Mouse (Mus musculus) T-helper 2 cell (primary cell): ENCODE results near the gene Lrrc20.

Experiments
- in situ Hi-C: fragments of 300-600 bp; cut with MboI, MseI; formaldehyde crosslinking; loops from one replicate; pipeline ENCODE4 v1.15.1; 2025; ENCODE audit warnings: high pct_unique_total_duplicates

The Lrrc20 gene

GRCm38 (mm10) chr10:61512215-61512889 lies 36.8 kb downstream of the Lrrc20 start:
- in situ Hi-C loops = no loop called here

- in situ Hi-C loops = no loop called here
These were observed 41.3 kb downstream of the Lrrc20 start for GRCm38 (mm10) chr10:61516866-61517265.

GRCm38 (mm10) chr10:61517296-61518071 lies 41.9 kb downstream of the Lrrc20 start:
- in situ Hi-C loops = no loop called here

GRCm38 (mm10) chr10:61518320-61518719 lies 42.7 kb downstream of the Lrrc20 start:
- in situ Hi-C loops = no loop called here

GRCm38 (mm10) chr10:61519491-61519890 lies 43.9 kb downstream of the Lrrc20 start:
- in situ Hi-C loops = no loop called here

GRCm38 (mm10) chr10:61520714-61521113 lies 45.1 kb downstream of the Lrrc20 start:
- in situ Hi-C loops = no loop called here

GRCm38 (mm10) chr10:61530936-61531335 lies 55.3 kb downstream of the Lrrc20 start:
- in situ Hi-C loops = no loop called here

- in situ Hi-C loops = no loop called here
These were observed 57.7 kb downstream of the Lrrc20 start for GRCm38 (mm10) chr10:61533285-61533684.

- in situ Hi-C loops = no loop called here
These were observed 58.9 kb downstream of the Lrrc20 start for GRCm38 (mm10) chr10:61534371-61535101.

- in situ Hi-C loops = no loop called here
These were observed 59.8 kb downstream of the Lrrc20 start for GRCm38 (mm10) chr10:61535441-61535840.

- in situ Hi-C loops = no loop called here
These were observed 60.8 kb downstream of the Lrrc20 start for GRCm38 (mm10) chr10:61536130-61537035.

- in situ Hi-C loops = no loop called here
These were observed 61.4 kb downstream of the Lrrc20 start for GRCm38 (mm10) chr10:61537036-61537380.

GRCm38 (mm10) chr10:61538446-61538845 lies 62.8 kb downstream of the Lrrc20 start:
- in situ Hi-C loops = no loop called here

- in situ Hi-C loops = loop anchor here (10.0 kb wide), 1 partner anchor 659 kb away; no protein-coding TSS in a partner anchor
These were observed 68.7 kb downstream of the Lrrc20 start for GRCm38 (mm10) chr10:61544127-61544862.

GRCm38 (mm10) chr10:61544863-61545240 lies 69.3 kb downstream of the Lrrc20 start:
- in situ Hi-C loops = loop anchor here (10.0 kb wide), 1 partner anchor 660 kb away; no protein-coding TSS in a partner anchor

- in situ Hi-C loops = no loop called here
These were observed 74.5 kb downstream of the Lrrc20 start for GRCm38 (mm10) chr10:61550106-61550505.

GRCm38 (mm10) chr10:61555155-61555554 lies 79.6 kb downstream of the Lrrc20 start:
- in situ Hi-C loops = no loop called here

GRCm38 (mm10) chr10:61558631-61559030 lies 83.0 kb downstream of the Lrrc20 start:
- in situ Hi-C loops = no loop called here

- in situ Hi-C loops = no loop called here
These were observed 83.9 kb downstream of the Lrrc20 start for GRCm38 (mm10) chr10:61559544-61559943.

GRCm38 (mm10) chr10:61563550-61563949 lies 87.9 kb downstream of the Lrrc20 start:
- in situ Hi-C loops = loop anchor here (10.0 kb wide), 1 partner anchor 821 kb away; no protein-coding TSS in a partner anchor
